Mouse (Mus musculus) retina, embryonic 14.5 days (tissue): ENCODE data around the gene Cr1l.

Source experiments
- DNase-seq: peaks from one replicate; pipeline ENCODE4 v3.0.0-alpha.2; 2015; ENCODE audit warnings: low spot score

Gene Cr1l

DNA sequence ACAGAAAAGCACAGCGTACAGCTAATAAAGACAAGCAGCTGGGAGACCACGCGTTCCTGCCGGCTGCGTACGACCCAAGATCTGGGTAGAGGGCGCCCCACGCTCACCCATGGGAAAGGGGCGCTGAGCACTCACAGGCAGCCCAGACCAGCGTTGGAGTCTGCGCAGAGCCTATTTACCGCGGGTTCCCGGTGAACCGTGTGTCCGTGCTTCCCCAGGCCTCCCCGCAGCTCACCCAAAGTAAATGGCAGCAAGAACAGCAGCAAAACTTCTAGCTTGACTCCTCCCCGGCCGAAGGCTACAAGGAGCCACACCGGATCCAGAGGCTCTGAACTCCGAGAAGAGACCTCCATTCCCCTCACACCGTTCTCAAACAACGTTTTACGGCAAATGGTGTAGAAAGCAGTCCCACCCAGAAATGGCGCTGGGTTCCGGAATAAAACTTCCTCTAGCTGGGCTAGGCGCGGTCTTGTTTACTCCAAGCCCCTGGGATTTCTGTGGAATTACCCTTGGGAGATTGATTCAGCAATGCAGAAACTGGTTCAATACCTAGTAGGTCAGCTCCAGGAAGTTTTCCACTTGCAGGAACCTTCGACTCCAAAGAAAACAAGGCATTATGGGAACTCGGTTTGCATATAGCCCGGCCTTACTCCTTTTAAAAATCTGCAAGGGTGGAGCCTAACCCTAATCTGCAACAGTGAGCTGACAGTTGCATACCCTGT lies at the start of gene Cr1l:
Gene Cr1l (minus strand): TSS at position 634 of the 722 bp plus-strand sequence.
- peak; percentile 92 for DNase-seq

DNA sequence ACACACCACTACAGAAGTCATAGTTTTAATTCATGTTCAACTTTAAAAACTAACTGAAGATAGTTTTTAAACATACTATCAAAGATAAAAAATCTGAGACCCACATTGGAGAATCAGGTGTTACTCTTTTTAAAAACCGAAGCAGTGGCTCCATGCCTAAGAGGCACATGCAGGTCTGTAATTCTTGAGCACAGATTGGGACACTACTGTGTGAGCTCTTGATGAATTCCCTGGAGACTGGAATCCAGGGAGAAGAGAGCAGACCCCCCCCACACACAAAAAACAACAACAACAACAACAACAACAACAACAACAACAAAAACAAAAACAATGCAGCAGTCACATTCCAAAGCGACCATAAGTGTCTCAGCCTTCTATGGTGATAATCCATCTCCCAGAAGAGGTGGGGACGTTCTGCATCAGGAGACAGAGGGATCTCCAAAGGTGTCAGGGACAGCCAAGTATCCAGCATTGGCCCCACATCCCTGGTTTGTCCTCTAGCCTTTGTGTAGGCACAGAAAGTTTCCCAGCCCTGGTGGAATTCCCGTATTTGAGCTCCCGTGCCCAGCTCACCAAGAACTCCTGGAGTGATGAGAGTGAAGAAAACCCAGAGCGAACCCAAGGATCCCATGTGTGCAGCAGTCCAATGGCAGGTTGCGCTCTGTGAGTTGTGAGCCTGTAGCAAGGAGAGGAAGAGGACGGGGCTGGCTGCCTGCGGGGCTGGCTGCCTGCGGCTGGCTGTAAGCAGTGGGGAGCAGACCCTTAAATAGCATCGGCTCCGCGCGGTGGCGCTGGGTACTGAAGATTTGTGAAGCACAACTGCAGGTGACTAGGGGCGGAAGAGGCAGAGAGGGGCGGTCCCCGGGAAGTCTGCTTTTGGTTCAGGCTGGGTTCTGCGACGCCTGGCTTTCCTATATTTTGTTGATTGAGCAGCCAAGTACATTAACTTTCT lies 44.9 kb upstream of the Cr1l start, which contains the start of gene Cr2:
Gene Cr2 (minus strand): TSS at position 737 of the 952 bp plus-strand sequence.
- DNase-seq: peak; percentile 84

DNA sequence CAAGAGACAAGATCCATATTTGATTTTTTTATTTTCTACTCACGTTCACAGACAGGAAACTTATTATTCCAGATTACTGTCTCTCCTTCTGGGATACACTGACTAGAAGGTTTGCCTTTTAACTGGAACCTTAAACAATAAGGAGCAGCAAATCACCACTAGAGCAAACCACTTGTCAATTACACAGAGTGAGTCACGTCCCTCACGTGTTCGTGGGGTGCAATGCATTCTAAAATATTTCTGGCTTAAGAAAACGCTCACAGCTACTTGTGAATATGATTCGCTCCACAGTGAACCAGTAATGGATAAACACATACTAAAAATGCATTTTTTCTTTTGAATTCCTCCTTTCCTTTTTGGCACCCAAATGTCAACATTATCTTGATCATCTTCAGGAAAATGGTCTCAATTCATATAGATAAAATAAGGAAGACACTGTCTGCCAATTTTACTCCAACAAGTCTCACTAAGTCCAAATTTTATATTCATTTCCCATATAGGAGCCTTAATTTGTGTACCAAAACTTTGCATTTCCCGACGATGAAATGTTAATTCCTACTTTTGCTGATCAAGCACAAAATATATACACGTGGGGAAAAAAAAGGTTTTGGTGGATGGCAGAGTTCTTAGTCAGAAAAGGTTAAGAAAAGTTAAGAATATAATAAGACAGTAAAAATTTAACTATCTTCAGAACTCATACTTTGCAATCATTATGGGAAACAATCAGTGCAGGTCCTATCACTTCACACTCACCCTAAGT lies 33.8 kb upstream of the Cr1l start:
- no peak for DNase-seq

DNA sequence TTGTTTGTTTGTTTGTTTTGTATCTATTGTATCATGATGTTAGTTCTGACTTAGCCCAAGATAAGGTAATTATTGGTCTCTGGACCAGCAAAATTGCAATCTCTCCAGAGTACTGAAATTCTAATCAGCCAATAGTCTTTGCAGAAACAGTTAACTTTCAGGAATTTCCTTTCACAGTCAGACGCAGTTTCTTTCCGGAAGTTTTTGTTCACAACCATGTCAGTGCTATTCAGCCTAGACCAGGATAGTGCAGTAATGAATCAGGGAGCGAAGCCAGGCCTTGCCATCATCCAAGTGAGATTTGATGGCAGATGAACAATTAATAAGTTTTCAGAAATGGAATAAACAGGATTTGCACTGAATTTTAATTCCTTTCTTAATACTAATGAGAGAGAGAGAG lies 684 bp upstream of the Cr1l start:
- DNase-seq: no peak

DNA sequence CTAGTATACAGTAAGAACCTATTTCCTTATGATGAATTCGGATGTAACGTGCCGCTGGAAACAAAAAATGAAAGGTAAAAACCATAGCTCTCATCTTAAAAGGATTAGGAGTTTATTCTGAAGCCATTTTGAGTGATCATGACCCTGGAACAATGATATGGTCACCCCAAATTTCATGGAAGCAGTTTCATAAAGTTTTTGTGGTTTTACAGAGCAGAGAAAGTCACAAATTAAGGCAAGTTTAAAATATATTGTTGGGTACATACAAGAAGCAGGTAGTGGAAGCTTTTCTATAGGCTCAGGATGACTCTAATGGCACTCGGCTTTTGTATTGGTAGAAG lies 259 bp upstream of the Cr1l start:
- no peak for DNase-seq

DNA sequence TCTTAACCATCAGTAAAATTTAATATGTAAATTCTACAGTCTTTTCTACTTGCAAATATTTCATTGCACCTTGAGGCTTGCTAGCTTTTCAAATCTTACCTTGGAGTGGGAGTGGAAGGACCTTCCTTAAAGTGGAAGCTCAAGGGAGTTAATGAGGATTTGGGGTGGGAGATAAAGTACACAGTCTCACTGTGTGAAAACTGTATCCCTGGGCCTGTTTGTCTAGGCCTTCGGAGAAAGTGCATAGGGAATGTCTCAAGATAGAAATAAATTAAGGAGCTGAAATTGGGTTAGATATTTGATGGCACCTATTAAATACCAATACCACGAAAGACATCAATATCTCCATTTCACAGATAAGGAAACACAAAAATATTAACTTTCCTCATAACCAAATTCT lies 907 bp downstream of the Cr1l start:
- DNase-seq: no peak

DNA sequence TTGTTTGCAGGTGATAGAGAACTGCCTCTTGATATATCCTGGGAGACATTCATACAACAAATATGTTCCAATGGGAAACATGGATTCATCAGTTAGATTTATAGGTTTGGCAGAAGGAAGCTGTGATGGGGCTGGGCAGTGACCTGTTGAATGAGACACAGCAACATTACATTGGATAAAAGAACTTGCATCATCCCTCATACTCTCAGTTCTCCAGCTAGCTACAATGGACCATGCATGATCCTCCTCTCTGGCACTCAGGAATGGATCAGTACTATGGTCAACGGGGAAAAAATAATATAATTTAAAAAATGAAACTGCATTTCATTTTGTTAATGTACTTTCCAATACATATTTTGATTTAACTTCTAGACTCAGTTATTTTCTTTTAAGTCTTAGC lies 1.5 kb downstream of the Cr1l start:
- DNase-seq: no peak

DNA sequence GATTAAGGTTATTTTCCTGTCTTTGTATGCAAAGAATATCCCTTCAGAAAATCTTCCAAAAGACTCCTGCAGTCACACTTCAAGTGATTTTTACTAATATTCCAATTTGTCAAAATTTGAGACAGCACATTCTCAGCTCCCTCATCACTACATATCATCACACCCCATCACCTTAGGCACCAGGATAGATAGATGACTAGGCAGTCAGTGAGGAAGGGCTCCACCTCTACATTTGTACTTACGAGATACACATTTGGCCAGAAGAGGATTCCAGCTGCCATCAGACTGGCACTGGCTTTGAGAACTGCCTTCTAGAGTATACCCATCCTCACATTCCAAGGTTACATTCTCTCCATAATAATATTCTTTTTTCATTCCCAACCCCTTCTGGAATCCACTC lies 17.0 kb downstream of the Cr1l start:
- DNase-seq: no peak

DNA sequence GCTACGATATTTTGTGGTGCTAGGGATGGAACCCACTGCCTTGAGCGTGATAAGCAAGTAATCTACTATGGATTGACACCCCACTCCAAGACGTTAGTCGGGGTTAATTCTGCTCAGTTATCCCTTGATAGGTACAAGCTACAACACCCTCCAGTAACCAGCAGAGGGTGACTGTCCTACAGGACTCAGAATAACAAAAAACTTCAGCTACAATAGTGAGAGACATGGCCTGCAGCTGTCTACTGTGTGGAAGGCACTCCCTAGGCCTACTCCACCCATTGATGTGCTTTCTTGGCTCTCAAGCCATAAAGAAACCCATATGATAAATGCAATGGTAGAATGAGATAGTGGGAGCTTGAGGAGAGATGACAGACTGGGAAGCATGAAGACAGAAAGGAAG lies 17.8 kb downstream of the Cr1l start:
- no peak for DNase-seq

DNA sequence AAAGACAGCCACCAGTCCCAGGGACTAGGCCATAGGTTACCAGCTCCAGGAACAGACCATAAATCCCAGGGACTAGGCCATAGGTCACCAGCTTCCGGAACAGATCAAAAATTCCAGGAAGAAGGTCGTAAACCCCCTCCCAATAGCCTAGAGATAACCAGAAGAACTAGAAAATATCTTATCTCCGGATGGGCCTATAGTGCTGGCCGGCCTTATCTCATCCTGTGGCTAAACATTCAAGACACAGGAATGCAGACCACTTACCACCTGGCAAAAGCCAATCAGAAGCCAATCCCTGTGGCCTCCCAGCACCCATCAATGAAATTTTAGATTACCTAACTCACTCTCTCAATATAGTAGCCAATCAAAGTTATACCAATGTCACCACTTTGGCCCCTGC lies 30.7 kb downstream of the Cr1l start:
- no peak for DNase-seq

DNA sequence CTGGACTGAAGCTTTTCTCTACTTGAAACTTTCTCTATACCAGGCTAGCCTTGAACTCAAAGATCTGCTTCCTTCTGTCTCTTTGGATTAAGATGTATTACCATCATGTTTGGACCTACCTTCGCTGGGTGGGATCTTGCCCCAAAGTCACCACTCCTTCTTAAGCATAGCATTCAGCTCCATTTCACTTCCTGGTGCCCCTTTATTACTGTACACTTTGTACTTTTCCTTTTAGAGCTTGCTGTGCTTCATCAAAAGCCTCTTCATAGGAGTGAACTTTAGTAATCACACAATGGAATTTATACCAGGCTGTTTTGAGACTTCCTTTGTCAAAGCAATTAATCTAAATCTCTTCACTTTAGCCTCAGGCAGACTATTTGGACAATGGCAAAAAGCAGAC lies 33.4 kb downstream of the Cr1l start:
- DNase-seq: no peak

DNA sequence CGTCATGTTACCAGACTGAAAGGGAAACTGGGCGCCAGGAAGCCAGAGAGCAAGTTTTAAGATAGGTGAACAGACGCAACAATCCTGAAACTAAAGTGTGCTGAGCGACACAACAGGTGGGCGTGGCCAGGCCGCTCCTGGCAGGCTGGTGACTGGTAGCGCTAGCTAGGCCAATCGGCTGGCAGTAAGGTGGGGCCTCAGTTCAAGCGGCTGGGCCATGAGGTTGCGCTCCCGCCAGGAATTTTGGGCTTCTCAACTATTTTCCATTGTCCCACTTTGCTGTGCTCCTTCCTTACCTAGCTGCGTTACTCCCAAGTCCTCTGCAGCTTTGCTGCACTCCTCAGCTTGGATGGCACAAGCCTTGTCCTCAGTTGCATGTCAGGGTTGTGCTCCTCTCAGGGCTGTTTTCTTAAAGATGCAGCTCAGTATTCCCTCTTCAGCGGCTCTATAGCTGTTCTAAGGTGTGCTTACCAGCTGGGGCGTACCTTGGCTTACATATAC lies 39.1 kb downstream of the Cr1l start, which contains the start of gene Cd46:
Gene Cd46 (minus strand): TSS at position 30 of the 501 bp plus-strand sequence.
- peak; percentile 68 for DNase-seq

DNA sequence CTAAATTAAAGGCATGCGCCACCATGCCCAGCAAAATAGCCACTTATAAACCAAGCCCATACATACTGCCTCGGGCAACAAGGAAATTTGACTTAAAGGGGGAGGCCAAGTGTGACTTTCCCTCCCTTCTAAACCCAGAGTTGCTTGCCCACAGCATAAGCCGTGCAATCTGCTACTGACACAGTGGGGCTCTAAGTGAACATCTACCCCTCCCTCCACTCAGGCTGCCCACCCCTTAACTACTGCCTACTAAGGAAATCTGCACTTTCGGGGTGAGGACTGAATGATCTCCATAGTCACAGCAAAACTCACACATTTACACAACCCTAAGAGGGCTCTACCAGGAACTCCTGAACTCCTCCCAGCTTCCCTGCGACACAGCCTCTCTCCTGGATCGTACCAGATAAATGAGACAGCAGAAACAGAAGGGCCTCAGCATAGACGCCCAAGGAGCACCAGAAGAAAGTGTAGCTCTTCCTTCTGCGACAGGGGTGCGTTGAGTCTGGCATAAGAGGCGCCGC lies 39.6 kb downstream of the Cr1l start:
- peak; percentile 3 for DNase-seq

DNA sequence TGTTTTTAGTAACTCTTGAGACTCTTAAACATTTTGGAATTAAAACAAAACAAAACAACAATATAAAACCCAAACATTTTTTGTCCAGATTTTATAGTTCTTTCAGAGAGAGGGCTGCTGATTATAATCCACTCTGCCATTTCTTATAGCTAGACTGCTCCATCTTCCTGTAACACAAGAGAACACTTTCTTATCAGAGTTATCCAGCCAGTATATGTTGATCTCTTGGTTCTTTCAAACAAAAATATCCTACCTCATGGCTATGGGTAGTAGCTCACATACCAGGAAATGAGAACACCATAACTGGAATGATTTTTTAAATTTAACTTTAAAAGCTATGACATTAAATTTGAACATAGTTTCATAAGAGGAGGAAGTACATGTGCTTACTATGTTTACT lies 49.2 kb downstream of the Cr1l start:
- DNase-seq: no peak
